Mouse (Mus musculus): ENCODE measurements at regions not wholly inside any gene's neighbourhood (a gene's known extent, or its start where the extent isn't known, plus 50 kb on each side); places are given as distances from the start of the nearest gene placed in this dataset.

DNA sequence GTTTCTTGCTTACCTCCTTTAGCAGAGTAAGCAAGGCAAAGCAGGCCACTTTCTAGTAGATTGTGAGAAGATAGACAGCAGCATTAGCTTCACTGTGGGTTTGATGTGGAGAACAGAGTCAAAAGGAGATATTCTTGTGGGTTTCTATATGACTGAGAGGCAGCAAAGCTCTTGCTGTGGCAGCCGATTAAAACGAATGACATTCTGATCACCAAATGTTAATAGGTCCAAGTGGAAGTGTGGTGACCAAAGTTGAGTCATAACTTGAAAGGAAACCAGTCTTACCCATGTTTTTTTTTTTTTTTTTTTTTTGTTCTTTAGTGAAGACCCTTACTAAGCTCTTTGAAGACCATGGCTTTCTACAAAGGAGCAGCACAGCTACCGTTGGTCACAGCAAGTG is 245.3 kb upstream of the Prep start:
- TF ChIP-seq CTCF (conservative IDR thresholded peaks at IDR 0.05; ENCODE audit: insufficient read depth, insufficient read length, low read depth, low read length) (no peak), POLR2A (IDR thresholded peaks at IDR 0.05; ENCODE audit: low read depth, low read length) (no peak)

Measured in kidney, adult 2 months (tissue).